Mouse (Mus musculus): ENCODE measurements around the gene Wwtr1.

Wwtr1 gene

DNA sequence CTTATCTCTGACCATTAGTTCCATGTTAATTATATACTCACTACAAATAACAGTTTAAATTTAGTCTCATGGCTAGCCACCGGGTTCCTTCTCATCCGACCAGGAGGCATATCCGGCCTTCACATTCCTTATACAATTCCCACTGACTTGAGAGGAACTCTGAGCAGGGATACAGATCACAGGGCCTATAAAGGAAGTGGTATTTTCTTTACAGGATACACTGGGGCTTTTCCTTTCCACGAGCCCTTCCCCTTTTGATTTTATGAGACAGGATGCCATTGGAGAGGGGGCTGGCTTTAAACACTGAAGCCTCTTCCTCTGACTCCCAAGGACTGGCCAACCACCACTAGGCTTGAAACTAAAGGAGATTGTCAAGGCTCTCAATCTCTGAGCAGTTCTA lies 59.6 kb downstream of the Wwtr1 start:
- DNase-seq (ENCODE audit: low spot score in 2 of 2): no peak

DNA sequence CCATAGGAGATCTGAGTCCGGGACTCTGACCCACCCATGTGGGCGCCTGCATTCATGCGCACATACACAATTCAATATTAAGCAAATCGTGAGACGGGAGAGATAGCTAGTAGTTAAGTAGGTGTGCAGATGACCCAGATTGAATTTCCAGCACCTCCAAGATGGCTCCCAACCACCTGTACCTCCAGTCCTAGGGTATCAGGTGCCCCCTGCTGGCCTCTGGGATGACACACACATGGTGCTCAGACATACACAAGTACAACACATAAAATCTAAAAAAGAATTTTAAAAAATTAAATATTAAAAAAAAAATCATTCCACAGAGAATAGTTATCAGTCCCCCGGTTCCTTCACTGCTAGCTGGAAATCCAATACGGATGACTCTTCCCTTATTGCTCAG lies 60.7 kb downstream of the Wwtr1 start:
- no peak for DNase-seq (ENCODE audit: low spot score in 2 of 2)

DNA sequence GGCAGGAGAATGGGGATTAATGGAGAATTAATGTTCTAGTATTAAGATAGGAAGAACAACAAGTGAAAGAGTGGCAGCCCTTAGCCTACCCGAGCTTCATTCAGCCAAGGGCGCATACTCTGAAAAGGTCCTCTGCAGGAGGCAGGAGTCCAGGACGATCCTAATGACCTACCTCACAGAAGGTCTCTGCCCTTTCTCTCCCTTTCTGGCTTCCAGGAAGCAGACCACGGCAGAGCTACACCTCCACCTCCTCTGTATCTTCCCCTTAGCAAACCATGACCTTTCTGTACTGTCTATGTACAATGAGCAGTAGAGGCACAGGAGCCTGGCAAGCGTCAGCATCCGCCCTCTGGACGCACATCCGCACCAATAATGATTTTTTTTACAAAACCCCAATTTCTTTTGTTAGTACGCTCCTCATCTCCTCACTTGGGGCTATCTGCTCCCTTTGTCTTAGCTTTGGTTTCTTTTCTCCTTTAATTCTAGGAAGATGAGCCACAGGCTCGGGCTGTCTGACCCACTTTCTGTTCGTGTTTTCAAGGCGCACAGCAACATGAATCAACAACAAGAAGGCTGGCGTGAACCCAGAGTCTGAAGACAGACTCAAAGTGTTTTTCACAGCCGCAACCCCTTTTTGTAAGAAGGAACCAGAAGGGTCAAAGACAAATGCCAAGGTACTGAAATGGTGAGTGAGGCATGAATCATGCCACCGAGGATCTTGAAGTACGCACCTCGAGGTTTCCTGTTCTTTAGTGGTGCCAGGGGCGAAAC lies 63.7 kb downstream of the Wwtr1 start:
- no peak for DNase-seq (ENCODE audit: low spot score in 2 of 2)

DNA sequence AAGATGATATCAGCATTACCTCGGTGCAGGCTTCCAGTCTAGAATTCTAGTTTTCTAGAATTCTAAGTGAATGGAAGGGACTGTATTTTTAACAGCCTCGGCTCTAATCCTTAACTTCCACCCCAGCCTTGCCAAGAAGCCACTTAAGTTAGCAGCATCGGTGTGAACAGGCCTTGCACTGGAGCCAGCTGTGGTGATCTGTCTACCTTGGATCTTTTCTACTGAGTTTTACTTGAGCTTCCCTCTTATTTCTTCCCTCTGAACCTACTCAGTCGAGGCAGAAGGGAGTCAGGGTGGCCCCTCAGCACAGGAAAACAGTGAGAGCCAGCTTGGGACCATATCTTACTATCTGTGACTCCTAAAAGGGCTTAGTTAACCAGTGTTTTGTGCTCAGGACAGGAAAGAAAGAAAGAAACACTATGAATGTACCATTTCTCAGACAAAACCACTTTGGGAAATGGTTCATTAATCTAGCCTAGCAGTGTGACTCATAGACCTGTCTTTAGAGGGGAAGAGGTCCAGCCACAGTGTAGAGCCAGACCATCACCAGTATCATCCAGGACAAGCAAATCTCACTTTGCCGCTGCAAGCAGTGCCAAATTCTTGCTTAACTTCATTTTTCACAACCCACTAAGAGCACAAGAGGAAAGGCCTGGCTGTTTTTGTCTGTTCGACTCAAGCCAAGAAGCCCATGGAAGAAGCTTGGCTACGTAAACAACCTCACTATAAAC lies 65.6 kb downstream of the Wwtr1 start:
- no peak for DNase-seq (ENCODE audit: low spot score in 2 of 2)

DNA sequence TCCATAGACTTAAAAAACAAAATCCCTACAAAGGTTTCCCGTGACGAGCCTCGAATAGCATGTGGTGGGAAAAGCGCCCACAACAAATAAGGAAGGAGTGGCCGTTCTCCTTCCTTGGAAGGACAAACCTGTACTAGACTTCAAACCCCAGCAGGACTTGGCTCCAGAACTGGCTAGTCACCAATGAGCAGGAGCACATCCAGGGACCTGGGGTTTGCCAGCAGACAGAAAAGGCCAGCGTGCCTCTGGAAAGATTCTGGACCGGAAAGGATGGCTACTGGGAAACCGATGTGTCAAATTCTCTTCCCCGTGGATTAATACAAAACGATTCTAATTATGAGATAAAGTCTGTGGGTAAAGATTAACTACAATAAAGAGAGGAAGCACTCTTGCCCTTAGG lies 69.7 kb downstream of the Wwtr1 start:
- DNase-seq (ENCODE audit: low spot score in 2 of 2): no peak

DNA sequence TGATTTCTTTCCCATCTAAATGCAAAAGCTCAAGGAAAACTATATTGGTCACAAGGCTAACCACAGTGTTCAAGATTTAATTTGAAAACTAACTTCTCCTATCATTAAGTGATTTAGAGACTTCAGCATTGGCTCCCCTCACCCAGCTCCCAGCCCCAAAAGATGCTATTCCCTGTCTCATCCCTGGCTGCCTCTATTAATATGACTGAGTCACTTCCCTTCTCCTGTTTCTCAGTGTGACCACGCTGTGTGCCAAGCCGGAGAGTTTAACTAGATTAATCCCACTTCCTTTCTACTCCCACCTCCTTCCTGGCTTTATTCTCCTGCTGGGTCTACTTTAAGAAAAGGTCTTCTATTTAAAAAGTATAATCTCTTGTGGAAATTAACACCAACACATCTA lies 71.0 kb downstream of the Wwtr1 start:
- DNase-seq (ENCODE audit: low spot score in 2 of 2): no peak

DNA sequence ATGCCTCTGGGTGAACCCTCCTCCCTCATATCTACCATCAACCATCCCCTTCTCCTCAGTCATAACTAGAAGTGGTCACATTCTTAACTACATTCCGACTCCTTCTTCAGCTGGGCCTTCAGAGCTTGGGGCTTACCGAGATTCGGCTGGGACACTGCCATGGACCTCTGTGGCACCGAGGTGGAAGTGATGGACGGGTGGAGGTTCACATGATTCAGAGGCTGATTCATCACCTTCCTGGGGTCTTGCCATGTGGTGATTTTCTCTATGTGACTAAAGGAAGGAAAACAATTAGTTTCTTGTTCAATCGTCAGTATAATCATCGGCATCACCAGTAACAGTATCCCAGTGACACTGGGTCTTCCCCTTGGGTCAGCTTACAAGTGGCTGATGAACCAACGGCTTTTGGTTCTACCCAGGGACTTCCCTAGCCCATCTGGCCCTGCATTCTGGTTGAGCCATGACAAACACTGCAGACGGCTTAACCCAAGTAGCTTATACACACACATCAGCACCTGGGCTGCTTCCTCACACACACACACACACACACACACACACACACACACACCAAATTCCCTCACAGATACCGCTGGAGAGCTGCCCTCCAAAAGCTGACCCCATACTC lies 74.0 kb downstream of the Wwtr1 start:
- no peak for DNase-seq (ENCODE audit: low spot score in 2 of 2)

DNA sequence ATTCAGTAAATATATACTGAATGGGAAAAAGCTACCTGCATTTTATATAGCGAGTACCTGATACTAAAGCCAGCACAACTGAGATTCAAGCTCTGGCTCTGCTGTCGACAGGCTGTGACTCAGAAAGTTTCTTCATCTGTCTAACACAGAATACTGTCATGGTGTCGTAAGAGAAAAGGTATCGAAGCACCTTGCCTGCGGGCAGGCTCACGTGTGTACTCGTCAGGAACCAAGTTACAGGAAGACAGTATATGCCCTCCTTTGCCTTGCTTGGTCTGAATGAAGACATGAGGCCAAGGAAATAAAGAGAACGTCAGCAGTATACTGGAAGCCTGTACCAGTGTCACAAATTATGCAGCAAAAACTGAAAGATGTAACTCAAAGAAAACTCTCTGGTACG lies 74.9 kb downstream of the Wwtr1 start:
- DNase-seq (ENCODE audit: low spot score in 2 of 2): no peak

DNA sequence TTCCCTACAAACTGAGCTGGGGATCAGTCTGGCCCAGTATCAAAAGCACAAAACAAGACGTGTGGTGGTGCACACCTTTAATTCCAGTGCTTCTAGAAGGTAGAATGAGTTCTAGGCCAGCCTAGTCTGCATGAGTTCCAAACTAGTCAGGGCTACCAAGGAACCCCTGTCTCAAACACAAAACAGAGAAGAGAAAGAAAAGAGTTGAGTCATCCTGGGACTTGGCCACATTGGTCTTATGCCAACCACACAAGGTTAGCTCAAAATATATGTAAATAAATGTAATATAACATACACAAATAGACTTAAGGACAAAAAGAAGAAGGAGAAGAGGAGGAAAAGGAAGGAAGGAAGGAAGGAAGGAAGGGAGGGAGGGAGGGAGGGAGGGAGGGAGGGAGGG lies 77.9 kb downstream of the Wwtr1 start:
- DNase-seq (ENCODE audit: low spot score in 2 of 2): no peak

DNA sequence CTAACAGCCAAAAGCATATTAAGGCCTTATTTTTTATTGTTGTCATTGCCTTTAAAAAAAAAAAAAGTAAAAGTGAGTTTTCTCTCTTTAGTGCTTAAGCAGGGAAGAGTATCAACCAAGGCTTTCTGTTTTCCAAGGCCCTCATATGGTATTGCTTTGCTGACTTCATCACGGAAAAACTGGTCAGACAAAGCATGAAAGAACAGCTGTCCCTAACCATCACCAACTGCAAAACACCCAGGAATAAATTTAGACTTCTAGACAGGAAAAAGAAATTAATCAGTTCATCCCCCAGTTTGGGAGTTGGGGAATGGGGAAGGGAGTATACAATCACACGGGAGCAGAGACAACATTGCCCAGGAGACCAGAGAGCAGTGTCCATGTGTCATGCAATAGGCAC lies 79.3 kb downstream of the Wwtr1 start:
- no peak for DNase-seq (ENCODE audit: low spot score in 2 of 2)

DNA sequence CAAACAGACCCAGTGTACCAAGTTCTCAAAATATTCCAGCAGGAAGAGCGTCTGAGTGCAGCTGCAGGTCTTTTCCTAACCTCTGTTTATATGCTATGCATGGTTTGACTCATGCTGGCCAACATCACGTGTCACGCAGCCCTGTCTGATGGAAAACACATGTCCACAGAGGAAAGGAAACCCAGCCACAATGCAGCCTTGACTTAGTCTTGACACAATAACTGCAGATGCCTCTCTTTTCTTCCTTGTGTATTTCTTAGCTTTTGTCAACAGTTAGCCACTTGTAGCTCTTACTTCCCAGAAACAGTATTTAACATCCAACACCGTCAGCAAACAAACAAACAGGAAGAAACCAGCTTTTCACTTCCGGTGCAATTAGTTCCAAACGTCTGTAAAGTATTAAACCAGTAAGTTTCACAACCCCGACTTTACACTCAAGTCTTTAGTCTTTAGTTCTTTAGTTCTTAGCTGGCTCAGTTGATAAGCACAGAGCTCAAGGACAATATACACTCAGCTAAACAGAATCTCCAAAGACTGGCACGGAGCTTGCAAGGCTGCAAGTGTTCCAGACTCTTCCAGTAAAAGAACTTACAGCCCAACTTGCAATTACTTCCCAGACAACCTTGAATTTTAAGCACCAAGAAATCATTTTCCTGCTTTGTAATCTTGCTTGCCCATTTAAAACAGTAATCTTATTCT lies 88.1 kb downstream of the Wwtr1 start:
- no peak for DNase-seq (ENCODE audit: low spot score in 2 of 2)

DNA sequence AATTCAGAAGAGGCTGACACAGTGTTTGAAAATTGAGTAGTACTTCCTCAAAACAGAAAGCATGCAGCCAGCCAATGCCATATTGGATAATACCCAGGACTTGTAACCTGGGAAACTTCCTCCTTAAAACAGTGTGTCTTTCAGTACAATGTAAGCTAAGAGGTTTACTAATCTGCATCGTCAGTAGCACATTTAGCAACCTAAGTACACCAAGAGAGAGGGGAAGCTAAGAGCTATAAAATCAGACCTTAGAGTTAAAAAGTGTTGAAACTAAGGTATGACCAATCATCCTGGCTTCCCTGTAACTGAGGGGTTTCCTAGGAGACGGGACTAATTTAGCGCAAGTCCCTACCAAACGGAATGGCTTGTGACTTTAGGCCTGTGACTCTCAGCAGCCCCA lies 89.6 kb downstream of the Wwtr1 start:
- no peak for DNase-seq (ENCODE audit: low spot score in 2 of 2)

DNA sequence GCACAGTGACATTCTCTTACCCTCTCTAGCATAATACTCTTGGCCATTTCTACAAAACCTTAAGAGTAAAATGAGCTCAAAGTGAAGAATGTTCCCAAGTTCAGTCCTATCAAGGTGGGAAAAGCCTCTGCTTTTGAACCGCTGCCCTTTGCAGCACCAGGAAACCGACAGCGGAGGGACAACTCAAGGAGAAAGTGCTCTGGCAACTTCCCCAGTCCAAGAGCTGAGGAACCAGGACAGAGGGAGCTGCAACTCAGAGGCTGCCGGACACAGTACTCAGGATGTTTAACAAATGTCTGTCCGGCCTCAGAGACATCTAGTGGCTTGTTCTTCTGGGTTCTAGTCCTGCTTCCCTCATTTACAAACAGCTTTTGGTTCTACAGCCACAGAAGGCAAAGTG lies 93.7 kb downstream of the Wwtr1 start:
- no peak for DNase-seq (ENCODE audit: low spot score in 2 of 2)

DNA sequence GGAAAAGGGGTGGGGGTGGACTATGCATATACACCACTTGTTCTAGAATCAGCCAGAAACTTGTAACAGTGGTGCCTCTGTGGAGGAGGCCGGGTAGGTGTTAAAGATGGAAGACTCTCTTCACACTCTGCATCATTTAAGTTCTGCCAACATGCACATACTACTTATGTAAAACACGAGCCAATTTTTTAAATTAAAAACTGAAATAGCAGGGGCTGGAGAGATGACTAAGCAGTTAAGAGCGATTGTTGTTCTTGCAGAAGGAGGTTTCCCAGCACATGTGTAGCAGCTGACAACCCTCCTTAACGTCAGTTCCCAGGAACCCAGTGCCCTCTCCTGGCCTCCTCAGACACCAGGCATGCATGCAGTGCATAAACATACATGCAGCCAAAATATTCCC lies 95.1 kb downstream of the Wwtr1 start:
- no peak for DNase-seq (ENCODE audit: low spot score in 2 of 2)

DNA sequence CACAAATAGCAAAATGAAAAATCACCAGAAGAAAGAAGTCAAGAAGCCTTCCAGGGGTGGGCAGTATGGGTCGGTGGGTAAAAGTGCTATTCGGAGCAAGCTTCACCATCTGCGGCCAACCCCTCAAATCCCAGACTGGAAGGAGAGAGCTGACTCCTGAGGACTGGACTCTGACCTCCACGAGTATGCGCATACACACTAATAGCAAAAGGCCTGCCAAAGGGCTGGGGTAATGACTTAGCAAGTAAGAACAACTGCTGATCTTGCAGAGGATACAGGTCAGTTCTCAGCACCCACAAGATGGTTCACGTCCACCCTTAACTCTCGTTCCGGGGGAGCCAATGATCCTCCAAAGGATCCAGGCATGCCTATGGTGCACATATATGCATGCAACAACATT lies 101.3 kb downstream of the Wwtr1 start:
- no peak for DNase-seq (ENCODE audit: low spot score in 2 of 2)

DNA sequence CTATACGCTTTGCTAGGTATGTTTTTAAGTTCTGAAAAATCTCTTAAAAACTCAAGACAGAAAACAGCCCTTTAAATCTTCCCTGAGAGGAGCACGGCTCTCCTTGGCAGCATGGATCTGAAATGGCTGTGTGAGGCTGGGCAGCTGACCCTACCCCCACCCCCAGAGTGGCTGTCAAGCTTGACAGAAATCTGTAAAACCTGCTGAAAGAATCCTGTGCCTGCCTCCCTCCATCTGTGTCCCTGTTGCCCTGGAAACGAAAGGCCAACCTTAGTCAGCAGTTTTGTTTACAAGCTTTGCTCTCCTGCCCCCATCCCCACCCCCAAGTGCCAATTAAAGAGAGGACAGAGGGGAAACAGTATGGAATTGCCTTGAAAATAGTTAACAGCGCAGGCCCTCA lies 103.3 kb downstream of the Wwtr1 start:
- no peak for DNase-seq (ENCODE audit: low spot score in 2 of 2)

DNA sequence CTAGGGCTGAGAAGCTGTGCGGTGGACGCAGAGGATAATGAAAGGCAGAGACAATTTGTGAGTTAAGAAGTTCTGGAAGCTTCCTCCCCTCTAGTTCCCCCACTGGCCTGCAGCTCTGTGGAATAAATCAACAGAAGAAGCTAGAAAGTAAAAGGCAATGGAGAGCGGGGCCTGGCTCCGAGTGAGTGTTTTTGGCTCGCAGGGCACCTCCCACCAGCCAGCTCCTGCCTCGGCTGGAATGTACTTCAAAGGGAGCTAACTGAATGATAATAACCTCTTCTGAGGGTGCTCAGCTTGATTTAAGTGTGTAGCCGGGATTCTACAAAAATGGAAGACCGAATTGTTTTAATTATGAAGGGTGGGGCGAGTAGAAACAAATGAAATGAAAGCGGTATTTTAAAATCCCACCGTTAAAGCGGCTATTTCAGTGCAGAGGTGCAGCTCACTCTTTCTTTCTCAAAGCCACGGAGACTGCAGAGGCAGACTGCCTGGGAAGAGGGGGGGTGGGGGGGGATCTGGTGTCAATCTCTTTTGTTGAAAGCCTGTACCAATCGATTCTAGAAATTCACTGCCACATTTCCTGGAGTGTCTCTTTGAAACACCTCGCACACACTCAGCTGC lies 104.6 kb downstream of the Wwtr1 start:
- no peak for DNase-seq (ENCODE audit: low spot score in 2 of 2)

DNA sequence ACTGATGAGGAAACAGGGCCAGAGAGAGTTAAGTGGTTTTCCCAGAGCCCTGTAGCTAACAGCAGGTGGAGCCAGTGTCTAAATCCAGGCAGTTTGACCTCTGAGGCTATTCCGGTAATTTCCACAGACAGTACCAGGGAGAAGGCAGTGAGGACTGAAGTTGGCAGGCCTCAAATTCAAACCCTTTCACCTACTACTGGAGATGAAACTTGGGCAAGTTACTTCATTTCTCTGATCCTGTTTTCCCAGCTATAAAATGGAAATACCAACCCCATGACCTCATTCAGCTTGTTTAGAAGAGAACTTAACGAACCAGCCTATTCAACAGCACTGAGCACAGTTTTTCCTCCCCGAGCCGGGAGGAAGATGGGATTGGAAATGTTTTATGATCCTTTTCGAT lies 105.4 kb downstream of the Wwtr1 start:
- DNase-seq (ENCODE audit: low spot score in 2 of 2): no peak

DNA sequence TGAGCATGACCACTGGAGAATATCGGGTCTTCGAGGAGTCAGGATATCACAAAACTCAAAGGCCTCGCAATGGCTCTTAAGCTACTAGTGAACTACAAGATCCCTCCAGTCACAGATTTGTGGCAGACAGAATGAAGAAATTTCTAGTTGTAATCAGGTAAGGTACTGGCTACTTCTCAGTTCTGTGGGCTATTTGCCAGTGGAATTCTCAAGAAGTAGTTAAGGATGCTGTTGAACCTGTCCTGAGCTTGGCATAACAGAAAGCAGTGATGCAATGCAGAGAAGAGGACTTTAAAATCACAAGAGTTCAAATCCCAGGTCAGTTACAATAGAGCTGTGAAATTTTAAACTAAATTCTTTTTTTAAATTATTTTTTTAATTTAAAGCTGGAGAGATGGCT lies 106.4 kb downstream of the Wwtr1 start:
- no peak for DNase-seq (ENCODE audit: low spot score in 2 of 2)

DNA sequence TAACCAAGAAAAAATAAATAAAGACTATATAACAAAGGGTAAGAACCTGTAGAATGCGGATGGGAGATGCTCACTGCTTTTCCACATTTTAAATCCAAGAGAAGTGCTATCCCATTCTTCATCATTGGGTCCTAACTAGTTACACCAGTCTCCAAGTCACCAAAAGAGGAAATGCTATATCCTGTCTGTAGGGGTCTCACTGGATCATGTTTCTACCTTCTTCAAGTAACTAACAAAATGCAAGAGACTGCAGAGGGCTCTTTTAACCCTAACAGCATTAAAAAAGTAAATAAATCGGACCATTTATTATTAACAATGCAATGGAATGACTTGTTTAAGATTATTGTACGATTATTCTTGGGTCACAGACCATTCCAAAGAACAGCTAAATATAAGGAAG lies 109.4 kb downstream of the Wwtr1 start:
- DNase-seq (ENCODE audit: low spot score in 2 of 2): no peak

DNA sequence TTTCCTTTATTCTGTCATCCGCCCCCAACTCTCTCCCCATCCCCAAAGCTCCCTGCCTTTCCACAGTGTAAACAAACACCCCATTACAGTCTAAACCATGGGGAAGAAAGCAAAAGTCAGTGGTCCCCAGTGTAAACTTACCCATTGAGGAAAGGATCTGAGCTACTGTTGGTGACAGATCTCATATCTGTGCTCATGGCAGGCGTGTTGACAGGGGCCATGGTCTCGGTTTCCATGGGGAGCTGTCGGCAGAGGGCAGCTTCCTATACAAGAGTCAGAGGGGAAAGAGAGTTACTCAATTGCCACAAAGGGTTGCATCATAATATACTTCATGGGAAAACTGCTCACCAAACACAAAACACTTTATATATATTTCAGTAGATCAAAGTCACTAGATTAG lies 112.4 kb downstream of the Wwtr1 start:
- DNase-seq (ENCODE audit: low spot score in 2 of 2): no peak

DNA sequence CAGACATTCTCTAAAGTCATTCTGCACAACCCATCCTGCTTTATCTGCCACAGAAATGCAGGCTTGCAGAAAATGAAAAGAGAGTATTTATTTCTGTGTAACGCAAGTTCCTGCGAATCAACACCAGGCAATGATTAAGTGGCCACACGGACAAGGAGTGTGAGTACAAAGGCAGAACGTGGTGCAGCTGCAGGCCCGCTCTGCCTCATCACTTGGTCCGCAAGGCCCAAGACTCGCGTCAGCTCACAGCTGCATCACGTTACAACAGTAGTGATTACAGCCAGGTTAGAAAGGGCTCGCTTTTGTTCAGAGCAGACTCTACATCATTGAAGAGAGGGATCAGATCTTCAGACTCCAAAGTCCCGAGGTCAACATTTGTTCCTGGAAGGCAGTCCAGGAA lies 117.1 kb downstream of the Wwtr1 start:
- DNase-seq (ENCODE audit: low spot score in 2 of 2): no peak

All from natural killer cell, adult 2 months (primary cell).